Mouse (Mus musculus) stomach, postnatal 0 days (tissue): Measurements from ENCODE around the gene Myh8. TPM values are rescaled to one million over a fixed set of nuclear protein-coding genes. Genes with fewer than 3 reads are reported as not detected.

Source experiments
- ATAC-seq: fragments of 200-750 bp; cut with Nextera tagmentation; 2 replicates; pipeline ENCODE4 v1.8.0; 2017; ENCODE audit not compliant: low FRiP score, low TSS enrichment
- DNase-seq: peaks from one replicate; pipeline ENCODE4 v3.0.0-alpha.2; 2016; ENCODE audit warnings: low spot score
- H3K27ac ChIP-seq: fragments of 300-500 bp; sonication (generic); replicated peaks from 2 replicates; pipeline ENCODE4 v1.5.1; 2014; ENCODE audit warnings: mild to moderate bottlenecking, control low read depth
- H3K27me3 ChIP-seq: fragments of 300-500 bp; sonication (generic); 2 replicates; pipeline ENCODE4 v1.6.1; 2014; ENCODE audit warnings: low read length; ENCODE audit not compliant: control insufficient read depth, insufficient read depth
- H3K36me3 ChIP-seq: fragments of 300-500 bp; sonication (generic); 2 replicates; pipeline ENCODE4 v1.6.1; 2014; ENCODE audit warnings: low read length, mixed read lengths; ENCODE audit not compliant: control insufficient read depth, insufficient read depth
- H3K4me1 ChIP-seq: fragments of 300-500 bp; sonication (generic); replicated peaks from 2 replicates; pipeline ENCODE4 v1.6.1; 2014; ENCODE audit warnings: antibody characterized with exemption; ENCODE audit not compliant: control insufficient read depth, insufficient read depth
- H3K4me2 ChIP-seq: fragments of 300-500 bp; sonication (generic); replicated peaks from 2 replicates; pipeline ENCODE4 v1.6.1; 2014; ENCODE audit warnings: low read depth, mild to moderate bottlenecking, control low read depth, moderate library complexity
- H3K4me3 ChIP-seq: fragments of 300-500 bp; sonication (generic); 2 replicates; pipeline ENCODE4 v1.5.1; 2014; ENCODE audit warnings: low read depth, low read length, control low read depth
- H3K9ac ChIP-seq: fragments of 300-500 bp; sonication (generic); 2 replicates; pipeline ENCODE4 v1.6.1; 2014; ENCODE audit warnings: mild to moderate bottlenecking, low read length, control low read depth, mixed read lengths
- H3K9me3 ChIP-seq: fragments of 300-500 bp; sonication (generic); 2 replicates; pipeline ENCODE4 v1.6.1; 2016; ENCODE audit warnings: low read length; ENCODE audit not compliant: control insufficient read depth
- CTCF ChIP-seq: IDR thresholded peaks from 2 replicates; pipeline ENCODE4 v1.5.1; 2016; ENCODE audit warnings: antibody characterized with exemption, low read depth, mild to moderate bottlenecking, moderate library complexity
- EP300 ChIP-seq: optimal IDR thresholded peaks from 2 replicates; pipeline ENCODE3; 2016; ENCODE audit warnings: antibody characterized with exemption
- WGBS: fragments of 180-500 bp; shearing (Covaris S2); extraction: QIAGEN DNeasy Blood & Tissue Kit; methylation state at CpG from one replicate; pipeline ENCODE4 v1.1.7; 2014; 5-methylcytosine and 5-hydroxymethylcytosine counted together
- polyA plus RNA-seq: library from polyadenylated mRNA; unstranded; fragments of >200 nt; fragmentation: Nextera tagmentation; extraction: Ambion mirVana; gene quantifications from 2 replicates; pipeline ENCODE4 v1.2.1, GENCODE M21; 2015

The Myh8 gene
- polyA plus RNA-seq, 1 experiment from 2014 or later, result 0.24 TPM

- 45% methylated on average over 14 of the region's 14 CpGs for WGBS
- TF ChIP-seq EP300, result no peak
- peak; percentile 94 for TF ChIP-seq CTCF
- peak; percentile 64 for ATAC-seq
- no peak overlapping the region for H3K4me3 ChIP-seq
- H3K27me3 ChIP-seq, result no peaks in the 10 kb centered on the region
- H3K9me3 ChIP-seq, result no peaks in the 10 kb centered on the region
- H3K27ac ChIP-seq, result no peak overlapping the region
- H3K4me1 ChIP-seq, result no peaks in the 10 kb centered on the region
- no peak overlapping the region for H3K9ac ChIP-seq
- no peaks in the 10 kb centered on the region for H3K36me3 ChIP-seq
- H3K4me2 ChIP-seq, result no peak overlapping the region
- DNase-seq, result peak; percentile 77
Measured at GRCm38 (mm10) chr11:67350153-67350768, 73.3 kb downstream of the Myh8 start.

- no peak overlapping the region for H3K27ac ChIP-seq
- no peaks in the 10 kb centered on the region for H3K36me3 ChIP-seq
- H3K4me3 ChIP-seq, result no peak overlapping the region
- no peak overlapping the region for H3K4me2 ChIP-seq
- no peak overlapping the region for H3K9ac ChIP-seq
- H3K27me3 ChIP-seq, result no peaks in the 10 kb centered on the region
- H3K4me1 ChIP-seq, result no peaks in the 10 kb centered on the region
- no peak for DNase-seq
- ATAC-seq, result no peak
- no peaks in the 10 kb centered on the region for H3K9me3 ChIP-seq
- TF ChIP-seq CTCF, result peak; percentile 47
- no peak for TF ChIP-seq EP300
- WGBS, result 60% methylated on average over 4 of the region's 4 CpGs
Measured at GRCm38 (mm10) chr11:67353011-67353410, 76.1 kb downstream of the Myh8 start.

- H3K4me1 ChIP-seq, result no peaks in the 10 kb centered on the region
- no peak overlapping the region for H3K9ac ChIP-seq
- H3K27ac ChIP-seq, result no peak overlapping the region
- DNase-seq, result no peak
- 74% methylated on average over 10 of the region's 10 CpGs for WGBS
- H3K9me3 ChIP-seq, result no peaks in the 10 kb centered on the region
- no peaks in the 10 kb centered on the region for H3K27me3 ChIP-seq
- H3K4me3 ChIP-seq, result no peak overlapping the region
- no peak overlapping the region for H3K4me2 ChIP-seq
- no peaks in the 10 kb centered on the region for H3K36me3 ChIP-seq
- TF ChIP-seq CTCF (no peak), EP300 (no peak)
- no peak for ATAC-seq
Measured at GRCm38 (mm10) chr11:67358031-67358430, 81.1 kb downstream of the Myh8 start.

Other genes with a start within 250 kb of the Myh8 start
- gene Adprm, start 224.5 kb upstream of the Myh8 start, polyA plus RNA-seq, result 17.3 and 17.4 TPM in 2 replicates
- 14.5 and 15.2 TPM in 2 replicates for gene Sco1, start 224.5 kb upstream of the Myh8 start, polyA plus RNA-seq
- 0.91 and 1.5 TPM in 2 replicates for gene Myh3, start 198.8 kb upstream of the Myh8 start, polyA plus RNA-seq
- gene Myh2, start 106.1 kb upstream of the Myh8 start, polyA plus RNA-seq, result 0.04 and 0.10 TPM in 2 replicates
- gene Myh1, start 77.1 kb upstream of the Myh8 start, polyA plus RNA-seq, result 0.01 and 0.05 TPM in 2 replicates
- not detected in 2 replicates for gene Myh4, start 39.1 kb upstream of the Myh8 start, polyA plus RNA-seq
- not detected in 2 replicates for gene Myh13, start 44.5 kb downstream of the Myh8 start, polyA plus RNA-seq
- 18.3 and 19.1 TPM in 2 replicates for gene Gas7, start 178.3 kb downstream of the Myh8 start, polyA plus RNA-seq